Mouse (Mus musculus): ENCODE measurements at regions not wholly inside any gene's neighbourhood (a gene's known extent, or its start where the extent isn't known, plus 50 kb on each side); places are given as distances from the start of the nearest gene placed in this dataset.

- TF ChIP-seq CTCF (IDR thresholded peaks at IDR 0.05; ENCODE audit: borderline replicate concordance, extremely low read depth, insufficient read depth, insufficient read length), result no peak
- TF ChIP-seq POLR2A (IDR thresholded peaks at IDR 0.05; ENCODE audit: borderline replicate concordance, extremely low read depth, insufficient read depth, insufficient read length, poor library complexity, severe bottlenecking), result no peak
Observed at GRCm38 (mm10) chr11:45085145-45085544, 468.0 kb downstream of the Ebf1 start.

All from brain, embryonic 14.5 days (tissue).